ENCODE assay signal across 9 mouse cellular contexts in genomic region chr5:92728252-92728828, GRCm38 (mm10). TPM values are rescaled to one million over a fixed set of nuclear protein-coding genes. Genes with fewer than 3 reads are reported as not detected.
DNase-seq lines count a peak whose midpoint lies in the region; ATAC-seq lines count a peak whose summit lies in the region.
"Had no signal": no experiment of that assay in that cellular context is flagged by ENCODE, and none has a peak within 500 bp of the region (broad histone marks: within the 10 kb centered on the region; RNA-seq: fewer than 3 reads in every experiment).

No protein-coding gene starts in this region.

- intact Hi-C loops in heart, postnatal 10 days (cut with DNase I), result loop anchor here (1.0 to 10.0 kb wide), 5 partner anchors 144 to 596 kb away; no protein-coding TSS in a partner anchor

- no peaks in the 10 kb centered on the region for H3K36me3 ChIP-seq in lung, embryonic 16.5 days (ENCODE audit: control insufficient read depth, insufficient read depth, low read length)
- H3K36me3 ChIP-seq: lung, embryonic 15.5 days had no signal

- peak; percentile 29 for DNase-seq in ovary, postnatal 14 days (ENCODE audit: low spot score)
- DNase-seq in ovary, postnatal 10 days (ENCODE audit: low spot score), result no peak
- peak; percentile 67 to 72 for DNase-seq in cerebellum, postnatal 14 days
- DNase-seq in heart, postnatal 10 days, result peak; percentile 61 to 75
- DNase-seq in kidney, postnatal 4 days, result peak; percentile 56 to 67
- DNase-seq in right cerebral cortex, postnatal 25 days, result peak; percentile 54

- no peaks in the 10 kb centered on the region for H3K9me3 ChIP-seq in lung, embryonic 16.5 days (ENCODE audit: control insufficient read depth, low read length)
- H3K9me3 ChIP-seq: lung, embryonic 15.5 days had no signal

- no peak overlapping the region for H3K4me3 ChIP-seq in lung, embryonic 16.5 days (ENCODE audit: low read length)
- H3K4me3 ChIP-seq: lung, embryonic 15.5 days had no signal

- H3K9ac ChIP-seq in lung, embryonic 16.5 days (ENCODE audit: low read length), result no peak overlapping the region
- H3K9ac ChIP-seq: lung, embryonic 15.5 days had no signal

- H3K4me1 ChIP-seq in lung, embryonic 16.5 days (replicated peaks; ENCODE audit: control insufficient read depth, insufficient read depth, low read length), result peaks cover 2% of the 10 kb centered on the region; the same call in 1 of the 2 replicates

- H3K4me2 ChIP-seq in lung, embryonic 16.5 days (ENCODE audit: low read depth, low read length), result no peak overlapping the region
- H3K4me2 ChIP-seq: lung, embryonic 15.5 days had no signal

- WGBS in lung, embryonic 16.5 days, result 40% methylated on average over 5 of the region's 5 CpGs

- H3K27ac ChIP-seq in lung, embryonic 16.5 days (ENCODE audit: low read length), result no peak overlapping the region
- H3K27ac ChIP-seq: lung, embryonic 15.5 days had no signal

- H3K27me3 ChIP-seq in lung, embryonic 16.5 days (ENCODE audit: control insufficient read depth, insufficient read depth, low read depth, low read length), result no peaks in the 10 kb centered on the region
- H3K27me3 ChIP-seq: lung, embryonic 15.5 days had no signal

- ATAC-seq in lung, embryonic 16.5 days (ENCODE audit: low read depth), result peak; percentile 42; the same call in 1 of the 2 replicates
- no peak for ATAC-seq in erythroid progenitor cell, adult 5-6 weeks (replicated peaks; ENCODE audit: low FRiP score, poor library complexity, severe bottlenecking)

RNA-seq across cellular contexts. Expression of gene Shroom3, which starts 45.1 kb away (rescaled TPM):
- 10 to 100 TPM; 32.5 to 45.5 TPM for total RNA-seq in heart, postnatal 10 days (2021)
- polyA plus RNA-seq in lung, embryonic 16.5 days (2015; fragmentation: Nextera tagmentation; extraction: Ambion mirVana), result 4.0 and 5.0 TPM in 2 replicates
- total RNA-seq in erythroid progenitor cell, adult 5-6 weeks (2015; ENCODE audit: low replicate concordance), result not detected in 2 replicates
- 0.13 TPM in 1 of 2 replicates, not detected in the other for total RNA-seq in erythroid progenitor cell, adult 5-6 weeks (2017; ENCODE audit: low replicate concordance)

RNA-seq across cellular contexts. Expression of gene Ccdc158, which starts 53.3 kb away (rescaled TPM):
- under 1 TPM in 1 of 2 experiments, not detected in 1; 0.10 TPM for total RNA-seq in heart, postnatal 10 days (2021)
- 3.3 TPM in 2 replicates for polyA plus RNA-seq in lung, embryonic 16.5 days (2015; fragmentation: Nextera tagmentation; extraction: Ambion mirVana)
- total RNA-seq in erythroid progenitor cell, adult 5-6 weeks (2015; ENCODE audit: low replicate concordance), result not detected in 2 replicates
- total RNA-seq in erythroid progenitor cell, adult 5-6 weeks (2017; ENCODE audit: low replicate concordance), result 1.3 TPM in 1 of 2 replicates, not detected in the other

Comparison
In these comparisons a context has a peak if more than half of its experiments do, and no peak if none do; other contexts are left out.
1. RNA of gene Shroom3, which starts 45.1 kb away (total RNA-seq): 32.5 to 45.5 TPM in heart, postnatal 10 days; 0.13 TPM in erythroid progenitor cell, adult 5-6 weeks; every median in the first group is over 10 times any median in the second.